Mouse (Mus musculus): Measurements from ENCODE around the gene Lrrc19.
"Not testable (repeated sequence)": the region's sequence is repeated elsewhere in the genome, so short reads cannot be mapped to it uniquely, and the experiment has no call there.

Lrrc19 gene

GRCm38 (mm10) chr4:94649920-94650319, at the start of gene Lrrc19:
Lrrc19 (minus strand) TSS chr4:94650144.
- no peak for DNase-seq (ENCODE audit: low spot score)

GRCm38 (mm10) chr4:94696368-94696767, 46.4 kb upstream of the Lrrc19 start:
- no peak for DNase-seq (ENCODE audit: low spot score)

DNA sequence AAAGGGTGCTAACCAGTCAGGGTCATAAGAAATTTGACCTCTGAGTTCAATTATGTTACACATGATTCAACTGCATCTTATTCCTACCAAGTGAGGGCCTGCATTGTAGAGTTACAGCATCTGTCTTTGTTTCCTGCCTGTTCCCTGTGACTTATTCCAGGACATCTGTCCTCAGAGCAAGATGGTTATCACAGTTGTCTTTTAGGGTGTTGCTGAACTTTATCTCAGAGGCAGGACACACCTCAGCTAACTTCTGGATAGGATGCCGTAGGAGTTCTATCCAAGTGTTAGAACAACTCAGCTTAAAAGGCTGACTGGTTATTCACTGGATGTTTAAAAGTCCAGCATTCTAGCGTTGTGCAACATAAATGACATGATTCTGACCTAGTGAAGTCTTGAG, 42.2 kb upstream of the Lrrc19 start:
- no peak for DNase-seq (ENCODE audit: low spot score)

DNA sequence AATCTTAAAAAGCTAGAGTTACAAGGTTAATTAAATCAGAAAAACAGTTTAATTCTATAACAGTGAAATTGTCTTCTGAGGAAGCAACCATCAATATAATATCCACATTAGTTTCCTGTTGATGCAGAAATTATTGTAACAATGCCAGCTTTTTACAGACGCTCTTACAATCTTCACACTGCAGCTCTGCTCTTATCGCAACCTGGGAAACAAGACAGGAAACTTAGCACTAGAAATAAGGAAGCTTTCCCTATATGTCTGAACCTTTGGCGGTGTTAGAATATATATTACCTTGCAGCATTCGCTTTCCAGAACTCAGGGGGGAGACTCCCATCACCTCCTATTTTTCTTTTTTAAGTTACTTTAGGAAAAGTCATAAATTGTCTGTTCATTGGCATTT, 41.1 kb upstream of the Lrrc19 start:
- no peak for DNase-seq (ENCODE audit: low spot score)

DNA sequence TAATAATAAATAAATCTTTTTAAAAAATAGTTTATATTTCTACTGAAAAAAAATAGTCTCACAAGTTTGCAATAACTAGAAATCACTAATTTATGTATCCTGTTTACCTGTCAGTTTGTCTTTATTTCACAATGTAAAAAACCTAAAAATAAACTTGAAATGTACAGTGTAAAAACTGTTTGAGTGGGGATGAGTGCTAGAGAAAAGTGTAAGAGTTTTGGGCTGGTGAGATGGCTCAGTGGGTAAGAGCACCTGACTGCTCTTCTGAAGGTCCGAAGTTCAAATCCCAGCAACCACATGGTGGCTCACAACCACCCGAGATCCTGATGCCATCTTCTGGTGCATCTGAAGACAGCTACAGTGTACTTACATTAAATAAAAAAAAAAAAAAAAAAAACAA, 39.9 kb upstream of the Lrrc19 start:
- not testable (repeated sequence) for DNase-seq (ENCODE audit: low spot score)

DNA sequence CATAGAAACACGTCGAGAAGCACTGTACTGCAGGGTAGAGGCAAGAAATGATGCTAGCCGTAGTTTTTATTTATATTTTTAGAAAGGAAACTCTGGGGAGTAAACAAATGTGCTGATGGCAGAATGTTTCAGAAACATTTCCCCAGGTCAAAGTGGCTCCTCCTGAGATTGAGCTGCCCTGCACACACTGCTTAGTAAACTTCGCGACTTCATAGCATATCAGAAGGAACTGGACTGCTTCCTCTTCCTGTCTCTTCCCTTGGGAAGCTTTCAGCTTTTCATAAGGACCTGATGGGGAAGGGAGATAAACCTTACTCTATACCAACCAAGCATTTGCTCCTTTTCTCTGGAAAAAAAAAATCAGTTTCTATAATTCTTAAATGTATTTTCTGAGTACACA, 33.4 kb upstream of the Lrrc19 start:
- DNase-seq (ENCODE audit: low spot score): no peak

DNA sequence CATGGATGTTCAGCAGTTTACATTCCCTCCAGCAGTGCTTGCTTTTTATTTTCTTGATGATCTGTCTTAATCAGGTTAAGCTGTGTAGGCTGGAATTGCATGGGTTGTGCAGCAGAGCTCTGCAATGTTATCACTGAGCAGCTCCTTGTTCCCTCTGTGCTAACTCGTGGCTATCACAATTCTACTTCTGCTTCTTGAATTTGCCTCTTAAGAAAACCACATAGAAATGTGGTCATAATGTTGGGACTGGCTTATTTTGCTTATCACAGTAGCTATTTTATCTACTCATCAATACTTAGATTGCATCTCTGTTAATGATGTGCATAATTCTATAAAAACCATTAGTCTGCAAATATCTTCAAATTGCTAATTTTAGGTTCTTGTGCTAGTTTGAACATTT, 32.1 kb upstream of the Lrrc19 start:
- DNase-seq (ENCODE audit: low spot score): no peak

GRCm38 (mm10) chr4:94681181-94681580, 31.2 kb upstream of the Lrrc19 start:
- no peak for DNase-seq (ENCODE audit: low spot score)

- no peak for DNase-seq (ENCODE audit: low spot score)
Observed at GRCm38 (mm10) chr4:94680662-94681061, 30.7 kb upstream of the Lrrc19 start.

DNA sequence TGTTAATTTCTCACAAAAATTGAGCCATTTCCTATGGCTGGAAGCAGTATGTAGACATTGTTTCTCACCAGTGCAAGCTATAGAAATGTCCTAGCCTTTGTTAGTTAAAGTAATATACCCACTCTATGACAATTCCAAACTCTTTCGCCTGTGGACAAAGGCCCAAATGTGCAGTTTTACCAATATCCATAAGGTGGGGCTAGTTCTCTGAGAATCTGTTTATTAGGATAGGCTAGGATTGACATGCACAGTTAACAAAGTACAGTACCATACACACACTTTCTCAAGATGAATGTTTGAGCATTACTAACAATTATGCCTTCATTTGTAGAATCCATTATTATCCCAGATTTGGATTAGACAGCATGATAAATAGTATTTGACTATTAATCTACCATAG, 19.8 kb upstream of the Lrrc19 start:
- DNase-seq (ENCODE audit: low spot score): no peak

GRCm38 (mm10) chr4:94650426-94651175, 657 bp upstream of the Lrrc19 start:
- not testable (repeated sequence) for DNase-seq (ENCODE audit: low spot score)

DNA sequence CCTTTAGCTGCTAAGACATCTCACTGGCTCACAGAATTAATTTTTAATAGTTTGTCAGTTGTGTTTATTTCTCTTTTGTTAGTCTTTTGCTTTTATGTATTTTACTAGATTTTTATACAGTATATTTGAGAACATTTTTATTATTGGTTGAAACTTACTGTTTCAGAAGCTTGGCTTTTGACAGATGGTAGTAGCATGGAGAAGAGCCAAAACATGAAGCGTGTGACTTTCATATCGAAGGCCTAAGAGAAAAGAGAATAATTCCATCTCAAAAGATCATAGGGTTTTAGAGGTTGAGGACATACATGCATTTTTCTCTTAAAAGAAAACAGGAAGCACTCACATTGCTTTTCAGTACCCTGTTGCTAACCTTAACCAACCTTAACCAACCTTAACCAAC, 6.8 kb downstream of the Lrrc19 start:
- DNase-seq (ENCODE audit: low spot score): no peak

- no peak for DNase-seq (ENCODE audit: low spot score)
Observed at GRCm38 (mm10) chr4:94620077-94620476, 29.9 kb downstream of the Lrrc19 start.

GRCm38 (mm10) chr4:94614627-94615006, 35.3 kb downstream of the Lrrc19 start:
- DNase-seq (ENCODE audit: low spot score): no peak

- DNase-seq (ENCODE audit: low spot score): peak; percentile 90
Observed at GRCm38 (mm10) chr4:94613972-94614626, 35.8 kb downstream of the Lrrc19 start, which contains the start of gene Ift74. Ift74 (plus strand) TSS chr4:94614491.

DNA sequence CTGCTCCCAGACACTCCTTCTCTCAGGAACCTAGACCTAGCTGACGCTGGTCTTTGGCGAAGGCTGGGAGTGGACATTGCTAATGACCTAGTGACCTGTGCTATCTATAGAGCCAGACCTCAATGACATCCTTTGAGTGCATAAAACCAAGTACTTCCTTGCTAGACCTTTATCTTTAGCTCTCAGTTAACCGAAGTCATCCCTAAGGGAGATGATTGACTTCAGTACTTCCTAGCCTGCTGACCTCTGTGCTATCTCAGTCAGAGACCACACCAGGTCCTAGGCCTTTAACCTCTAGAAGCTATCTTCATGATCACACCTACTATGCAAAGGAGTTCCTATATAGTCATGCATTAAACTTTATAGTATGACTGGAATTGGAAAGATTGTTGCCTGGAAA, 39.6 kb downstream of the Lrrc19 start:
- no peak for DNase-seq (ENCODE audit: low spot score)

GRCm38 (mm10) chr4:94605591-94605990, 44.4 kb downstream of the Lrrc19 start:
- DNase-seq (ENCODE audit: low spot score): no peak

- DNase-seq (ENCODE audit: low spot score): no peak
Observed at GRCm38 (mm10) chr4:94604452-94605019, 45.4 kb downstream of the Lrrc19 start.

GRCm38 (mm10) chr4:94603031-94603629, 46.8 kb downstream of the Lrrc19 start, which contains the start of gene Plaa:
Plaa (minus strand) TSS chr4:94603244.
- DNase-seq (ENCODE audit: low spot score): peak; percentile 90

DNA sequence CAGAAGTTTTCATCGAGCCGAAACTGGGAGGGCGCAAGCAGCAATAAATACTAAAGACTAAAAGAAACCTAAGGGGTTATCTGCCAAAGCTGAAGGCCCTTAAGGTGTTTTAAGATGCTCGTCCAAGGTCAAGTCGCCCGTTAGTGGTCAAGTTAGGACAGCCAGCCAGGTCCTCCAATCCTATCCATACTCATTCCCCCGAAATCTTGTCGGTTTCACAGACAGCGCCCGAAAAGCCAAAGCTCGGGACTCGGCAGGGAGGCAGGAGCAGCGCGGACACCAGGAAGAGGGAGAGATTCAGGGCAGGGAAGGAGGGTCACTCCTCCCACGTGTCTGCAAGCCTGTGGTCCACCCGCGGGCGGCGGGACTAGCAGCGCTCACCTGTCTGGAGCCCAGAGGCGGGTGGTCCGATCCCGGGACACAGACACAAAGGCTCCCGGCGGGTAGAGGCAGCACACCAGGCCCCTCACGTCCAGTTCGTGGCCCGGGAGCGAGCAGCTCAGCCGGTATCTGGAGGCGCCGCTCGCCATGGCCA, 47.4 kb downstream of the Lrrc19 start:
- DNase-seq (ENCODE audit: low spot score): no peak

GRCm38 (mm10) chr4:94601395-94601794, 48.5 kb downstream of the Lrrc19 start:
- no peak for DNase-seq (ENCODE audit: low spot score)

GRCm38 (mm10) chr4:94592709-94593108, 57.2 kb downstream of the Lrrc19 start:
- no peak for DNase-seq (ENCODE audit: low spot score)
